Mouse (Mus musculus) kidney, adult 8-10 months (tissue): Measurements from ENCODE around the gene Psma5.

Experiments
- DNase-seq, 2 experiments: peaks; one replicate each; pipeline ENCODE4 v3.0.0; 2022

The Psma5 gene

DNA sequence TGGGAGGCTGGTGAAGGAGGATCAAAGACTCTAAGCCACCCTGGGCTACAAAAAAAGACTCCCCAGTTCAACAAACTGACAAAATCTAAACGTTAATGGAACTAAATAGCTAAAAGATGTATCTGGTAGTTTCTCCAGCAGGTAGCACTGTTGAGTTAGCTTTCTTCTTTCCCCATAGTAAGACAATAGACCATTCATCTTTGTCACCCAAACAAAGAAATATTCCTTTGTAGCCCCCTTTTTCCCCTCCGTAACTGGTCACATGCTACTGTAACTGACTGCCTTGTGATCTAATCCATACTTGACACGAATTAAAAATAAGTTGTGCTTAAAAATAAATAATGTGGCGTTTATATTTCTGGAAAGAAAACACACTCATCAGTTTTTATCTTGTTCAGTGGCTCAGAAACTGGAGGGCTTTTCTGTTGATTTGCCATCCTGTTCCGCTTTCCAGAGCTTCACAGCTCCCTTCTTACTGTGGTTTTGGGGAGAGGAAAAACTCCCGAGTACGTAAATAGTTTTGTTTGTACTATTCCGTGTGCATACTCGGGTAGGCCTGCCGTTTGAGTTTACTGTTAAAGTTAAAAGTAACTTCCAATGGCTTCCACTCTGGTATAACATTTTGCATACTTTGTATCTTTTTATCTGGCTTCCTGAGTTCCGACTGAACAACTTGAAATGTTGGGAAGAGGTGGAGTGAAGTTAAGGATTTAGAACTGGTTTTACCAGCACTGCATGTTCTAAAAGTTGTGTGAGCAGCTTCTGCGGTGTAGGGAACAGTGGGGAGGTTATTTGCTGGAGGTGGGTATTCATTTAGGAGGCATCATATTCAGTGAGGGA lies 25.9 kb downstream of the Psma5 start:
- peak in 1 of 2 experiments; percentile 35 for DNase-seq

DNA sequence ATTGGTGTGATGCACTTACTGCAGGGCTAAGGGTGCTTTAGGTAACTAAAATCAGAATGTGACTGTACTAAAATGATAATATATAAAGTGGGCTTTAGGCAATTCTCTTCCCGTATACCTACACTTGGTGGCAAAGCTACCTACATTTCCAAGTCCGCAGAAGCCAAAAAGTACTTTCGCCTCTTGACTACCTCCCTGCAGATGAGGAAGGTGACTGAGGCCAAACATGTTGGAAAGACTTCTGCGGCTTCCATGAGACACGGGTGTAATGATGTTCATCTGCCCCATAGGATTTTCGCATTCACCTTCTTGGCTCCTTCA lies 26.5 kb downstream of the Psma5 start:
- DNase-seq, result no peak

DNA sequence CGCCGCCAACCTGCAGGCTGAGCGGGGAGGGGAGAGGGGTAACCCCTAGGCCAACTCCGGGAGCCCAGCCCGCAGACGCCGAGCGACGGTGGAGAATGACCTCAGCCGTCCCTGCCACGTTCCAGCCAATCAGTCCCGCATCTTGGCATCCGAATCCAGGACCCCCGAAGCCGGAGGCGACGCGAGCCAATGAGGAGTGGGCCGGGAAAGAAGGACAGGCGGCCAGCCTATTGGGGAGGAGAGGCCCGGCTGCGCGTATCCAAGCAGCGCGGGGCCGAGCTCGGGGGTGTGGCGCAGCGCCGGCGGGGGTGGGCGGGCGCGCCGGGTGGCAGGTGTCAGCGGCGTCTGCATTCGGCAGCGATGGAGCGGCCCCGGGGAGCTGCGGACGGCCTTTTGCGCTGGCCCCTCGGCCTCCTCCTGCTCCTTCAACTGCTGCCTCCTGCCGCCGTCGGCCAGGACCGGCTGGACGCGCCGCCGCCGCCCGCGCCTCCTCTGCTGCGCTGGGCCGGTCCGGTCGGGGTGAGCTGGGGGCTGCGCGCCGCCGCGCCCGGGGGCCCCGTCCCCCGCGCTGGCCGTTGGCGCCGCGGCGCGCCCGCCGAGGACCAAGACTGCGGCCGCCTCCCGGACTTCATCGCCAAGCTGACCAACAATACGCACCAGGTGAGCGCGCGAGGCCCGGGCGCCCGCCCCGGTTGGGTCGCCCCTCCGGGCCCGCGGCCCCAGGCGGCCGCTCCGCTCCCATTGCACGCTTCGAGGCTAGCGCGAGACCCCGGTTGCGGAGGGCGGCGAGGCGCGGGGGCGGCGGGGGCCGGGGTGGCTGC lies 27.3 kb downstream of the Psma5 start, which contains the start of gene Sort1:
Sort1 (plus strand) TSS at position 302 of the 821 bp plus-strand sequence.
- DNase-seq, result peak; percentile 70 to 74

DNA sequence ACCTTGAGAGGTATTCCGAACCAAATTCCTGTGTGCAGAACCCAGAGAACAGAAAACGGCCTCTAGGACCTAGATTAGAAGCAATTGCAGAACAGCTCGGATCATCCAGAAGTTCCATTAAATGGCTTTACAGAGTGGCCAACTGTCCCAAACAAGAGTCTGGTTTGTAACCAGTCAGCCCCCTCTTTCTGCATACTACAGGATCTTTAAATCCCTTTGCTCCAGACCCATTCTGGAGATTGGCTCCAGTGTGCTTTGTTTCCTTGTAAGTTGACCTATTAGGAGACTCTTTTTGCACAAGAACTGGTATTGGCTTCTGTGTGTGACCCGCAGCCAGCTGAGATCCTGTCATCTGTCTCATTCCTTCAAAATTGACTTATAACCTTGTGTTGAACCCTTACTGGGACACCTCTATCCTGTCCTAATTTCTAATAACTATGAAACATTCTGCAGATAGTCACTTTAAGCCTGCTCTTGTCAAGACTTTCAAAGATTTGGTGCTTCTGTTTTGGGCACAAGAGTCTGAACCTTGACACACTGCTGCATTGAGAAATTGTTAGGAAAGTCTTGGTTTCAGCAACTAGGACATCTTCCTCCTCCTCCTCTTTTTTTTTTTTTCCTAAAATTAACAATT lies 28.5 kb downstream of the Psma5 start:
- DNase-seq, result no peak

DNA sequence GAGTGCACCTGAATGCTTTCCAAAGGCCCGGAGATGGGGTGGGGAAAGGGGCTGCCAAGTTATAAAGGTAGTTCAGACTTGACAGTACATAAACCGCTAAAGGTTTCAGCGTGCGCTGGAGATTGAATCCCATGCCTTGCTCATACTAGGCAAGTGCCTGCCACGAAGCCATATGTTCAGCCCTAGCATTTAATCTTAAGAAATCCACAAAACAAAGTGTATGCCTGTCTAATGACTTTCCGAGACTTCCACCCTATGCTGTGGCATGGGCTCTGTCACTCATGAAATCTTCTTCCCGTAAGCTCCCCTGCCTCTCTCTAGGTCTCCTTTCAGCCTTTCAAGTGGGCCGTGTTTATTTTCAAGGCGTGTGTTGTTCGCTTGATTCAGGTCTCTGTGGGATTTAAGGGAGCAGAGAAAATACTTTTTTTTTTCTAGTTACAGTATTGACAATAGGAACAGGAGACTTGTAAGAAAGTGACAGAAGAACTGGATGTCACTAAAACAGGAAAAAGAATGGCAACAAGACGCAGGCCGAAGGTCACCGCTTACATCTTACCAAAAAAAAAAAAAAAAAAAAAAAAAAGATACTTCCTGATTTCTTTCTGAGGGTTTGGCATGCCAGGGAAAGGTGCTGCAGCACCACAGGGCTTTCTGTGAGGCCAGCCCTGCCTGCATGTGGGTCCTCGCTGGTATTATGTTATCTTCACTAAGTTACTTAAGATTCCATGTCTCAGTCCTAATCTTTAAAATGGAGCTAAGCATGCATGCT lies 30.1 kb downstream of the Psma5 start:
- no peak for DNase-seq

DNA sequence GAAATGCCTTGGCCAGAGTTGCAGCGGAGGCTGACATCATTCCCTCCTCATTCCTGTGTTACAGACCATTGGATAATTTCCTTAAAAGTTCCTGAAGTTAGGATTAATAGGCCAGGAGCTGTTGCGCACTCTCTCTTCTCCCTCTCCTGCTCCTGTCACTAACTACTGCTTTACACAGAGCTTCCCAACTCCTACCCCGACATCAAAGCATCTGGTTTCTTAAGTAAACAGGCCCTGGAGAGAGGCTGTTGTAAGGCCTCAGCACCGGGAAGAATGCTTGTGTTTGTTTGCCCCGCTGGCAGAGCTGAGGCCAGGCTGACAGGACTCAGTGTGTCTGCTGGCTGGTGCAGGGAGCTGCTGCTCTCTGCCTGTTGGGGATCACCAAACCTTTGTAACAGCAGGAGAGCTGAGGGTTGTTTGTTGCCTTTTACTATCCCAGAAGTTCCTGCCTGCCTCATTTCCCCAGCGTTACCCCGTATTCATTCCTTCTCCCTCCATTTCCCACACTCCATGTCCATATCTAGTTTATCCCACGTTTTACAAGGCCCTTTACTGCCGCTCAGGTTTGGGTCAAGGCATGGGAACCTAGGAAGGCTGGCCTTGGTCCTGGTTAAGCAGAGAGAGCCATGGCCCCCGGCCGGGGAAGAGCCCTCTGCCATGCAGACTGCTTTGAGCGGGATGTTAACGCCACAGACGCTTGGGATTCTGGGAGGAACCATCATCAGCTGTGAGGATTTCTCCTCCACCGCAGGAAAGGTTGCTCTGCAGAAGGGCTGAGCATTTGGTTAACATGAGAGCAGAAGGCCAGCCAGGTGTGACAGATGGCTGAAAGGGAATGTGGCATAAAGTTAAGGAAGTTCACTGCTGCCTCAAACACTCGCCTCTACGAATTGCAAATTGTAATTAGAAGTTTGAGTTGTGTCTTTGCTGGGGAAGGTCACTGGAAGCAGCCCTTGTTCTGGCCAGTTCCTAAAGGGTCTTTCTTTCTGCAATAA lies 31.4 kb downstream of the Psma5 start:
- peak in 1 of 2 experiments; percentile 44 for DNase-seq

DNA sequence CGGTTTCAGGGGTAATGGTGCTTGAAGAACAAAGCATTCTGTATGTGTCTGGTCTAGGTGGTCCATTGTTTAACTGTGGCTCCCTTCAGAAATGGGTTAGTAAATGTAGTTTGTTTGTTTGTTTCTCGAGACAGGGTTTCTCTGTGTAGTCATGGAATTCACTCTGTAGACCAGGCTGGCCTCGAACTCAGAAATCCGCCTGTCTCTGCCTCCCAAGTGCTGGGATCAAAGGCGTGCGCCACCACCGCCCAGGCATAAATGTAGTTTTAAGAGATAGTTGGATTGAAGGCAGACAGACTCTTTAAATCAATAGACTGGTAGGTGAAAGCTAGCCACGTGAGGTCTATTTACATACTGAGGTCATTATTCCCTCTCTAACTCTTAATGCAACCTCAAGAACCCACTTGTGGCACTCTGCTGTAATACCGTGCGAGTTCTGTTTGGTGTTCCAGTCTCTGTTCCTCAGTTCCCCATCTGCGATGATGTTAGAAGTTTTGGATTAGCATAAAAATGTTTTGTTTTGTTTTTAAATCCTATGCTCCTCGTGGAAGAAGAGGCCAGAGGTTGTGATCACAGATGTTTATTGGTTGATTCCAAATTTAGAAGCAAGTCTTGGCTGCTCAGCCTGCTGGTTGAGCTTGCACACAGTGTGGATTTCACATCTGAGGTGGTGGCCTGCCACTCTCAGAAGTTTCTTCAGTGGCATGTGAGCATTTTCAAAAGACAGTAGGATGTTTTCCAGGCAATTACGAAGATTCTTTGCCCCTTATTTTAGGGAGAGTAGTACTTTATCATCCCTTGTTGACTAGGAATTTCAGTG lies 32.8 kb downstream of the Psma5 start:
- DNase-seq, result no peak

DNA sequence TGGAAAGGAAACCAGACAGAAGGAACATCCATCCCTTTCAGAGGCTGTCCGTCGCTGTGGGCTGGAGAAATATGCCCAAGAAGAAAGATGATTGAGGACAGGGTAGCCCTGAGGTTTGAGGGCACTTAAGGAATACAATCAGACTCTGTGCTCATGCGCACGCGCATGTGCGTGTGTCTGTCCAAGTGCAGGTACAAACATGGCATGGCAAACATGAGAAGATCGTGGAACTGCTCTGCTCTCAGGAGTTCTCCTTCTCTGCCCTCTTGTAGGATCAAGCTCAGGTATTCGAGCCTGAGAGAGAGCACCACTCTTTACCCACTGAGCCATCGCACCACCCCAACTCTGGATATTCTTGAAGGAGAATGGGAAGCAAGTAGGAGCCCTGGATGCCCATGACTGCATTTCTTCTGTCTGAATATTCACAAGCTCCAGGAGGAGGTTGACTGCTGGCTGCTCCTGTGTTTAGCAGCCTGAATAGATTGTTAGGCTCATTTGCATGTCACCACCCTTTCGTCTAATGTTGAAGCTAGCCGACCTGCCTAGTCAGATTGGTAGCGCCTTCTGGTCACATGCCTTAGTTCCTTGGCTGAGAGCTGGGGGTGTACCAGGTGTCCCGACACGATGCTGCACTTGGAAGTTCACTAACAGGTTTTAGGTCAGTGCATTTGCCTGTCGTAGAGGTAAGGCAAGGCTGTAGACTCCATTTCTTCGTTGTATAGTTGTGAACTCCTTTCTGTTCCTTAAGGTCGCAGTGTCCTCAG lies 34.5 kb downstream of the Psma5 start:
- peak in 1 of 2 experiments; percentile 72 for DNase-seq

DNA sequence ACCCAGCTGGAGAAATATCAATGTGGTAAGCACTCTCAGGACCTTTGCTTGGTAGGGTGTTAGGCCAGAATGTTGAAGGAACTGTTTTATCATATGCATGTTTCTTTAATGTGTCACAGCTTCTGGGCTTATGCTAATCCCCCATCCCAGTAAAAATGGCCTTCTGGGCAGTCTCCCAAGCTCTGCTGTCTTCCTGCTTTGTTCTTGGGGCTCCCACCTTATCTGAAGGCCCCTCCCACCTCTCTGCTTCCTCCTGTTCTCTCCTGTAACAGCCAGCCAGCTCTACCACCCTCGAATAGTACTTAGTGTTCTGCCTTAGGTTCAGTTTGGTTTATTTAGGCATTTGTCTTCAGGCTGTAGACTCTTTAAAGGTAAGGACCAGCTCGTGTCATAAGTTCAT lies 37.7 kb downstream of the Psma5 start:
- no peak for DNase-seq

DNA sequence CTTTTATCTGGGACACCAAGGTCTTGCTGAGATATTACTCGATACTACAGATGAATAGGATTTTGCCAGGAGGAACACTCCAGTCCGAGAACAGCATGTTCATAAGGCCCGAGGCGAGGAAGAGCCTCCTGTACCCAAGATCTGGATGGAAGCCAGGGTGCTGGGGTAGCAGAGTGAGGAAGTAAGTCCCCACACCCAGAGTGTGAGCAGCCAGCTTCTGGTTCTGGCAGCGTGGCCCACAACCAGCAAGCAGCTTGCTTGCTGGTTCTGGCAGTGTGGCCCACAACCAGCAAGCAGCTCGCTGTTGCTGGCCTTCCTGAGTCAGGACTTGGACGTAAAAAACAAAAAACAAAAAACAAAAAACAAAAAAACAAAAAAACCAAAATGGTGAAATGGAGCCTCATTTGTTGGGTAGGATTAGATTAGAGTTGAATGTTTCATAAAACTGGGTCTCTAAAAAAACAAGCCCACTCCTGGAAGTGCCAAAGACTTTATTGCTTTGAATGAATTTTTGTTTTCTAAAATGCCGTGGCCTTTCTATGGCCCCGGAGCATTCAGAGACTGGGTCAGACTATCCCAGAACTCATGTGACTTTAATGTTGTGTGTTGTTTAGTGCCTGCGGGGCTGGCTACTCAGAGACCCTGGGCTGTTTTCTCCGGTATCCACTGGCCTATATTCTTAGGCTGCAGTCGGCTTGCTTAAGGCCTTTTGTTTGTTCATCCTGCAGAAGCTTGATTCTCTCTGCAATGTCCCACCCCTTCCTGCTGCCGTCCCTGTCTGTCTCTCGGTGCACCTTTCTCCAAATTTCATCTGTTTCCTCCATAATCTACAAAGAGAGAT lies 38.9 kb downstream of the Psma5 start:
- no peak for DNase-seq

DNA sequence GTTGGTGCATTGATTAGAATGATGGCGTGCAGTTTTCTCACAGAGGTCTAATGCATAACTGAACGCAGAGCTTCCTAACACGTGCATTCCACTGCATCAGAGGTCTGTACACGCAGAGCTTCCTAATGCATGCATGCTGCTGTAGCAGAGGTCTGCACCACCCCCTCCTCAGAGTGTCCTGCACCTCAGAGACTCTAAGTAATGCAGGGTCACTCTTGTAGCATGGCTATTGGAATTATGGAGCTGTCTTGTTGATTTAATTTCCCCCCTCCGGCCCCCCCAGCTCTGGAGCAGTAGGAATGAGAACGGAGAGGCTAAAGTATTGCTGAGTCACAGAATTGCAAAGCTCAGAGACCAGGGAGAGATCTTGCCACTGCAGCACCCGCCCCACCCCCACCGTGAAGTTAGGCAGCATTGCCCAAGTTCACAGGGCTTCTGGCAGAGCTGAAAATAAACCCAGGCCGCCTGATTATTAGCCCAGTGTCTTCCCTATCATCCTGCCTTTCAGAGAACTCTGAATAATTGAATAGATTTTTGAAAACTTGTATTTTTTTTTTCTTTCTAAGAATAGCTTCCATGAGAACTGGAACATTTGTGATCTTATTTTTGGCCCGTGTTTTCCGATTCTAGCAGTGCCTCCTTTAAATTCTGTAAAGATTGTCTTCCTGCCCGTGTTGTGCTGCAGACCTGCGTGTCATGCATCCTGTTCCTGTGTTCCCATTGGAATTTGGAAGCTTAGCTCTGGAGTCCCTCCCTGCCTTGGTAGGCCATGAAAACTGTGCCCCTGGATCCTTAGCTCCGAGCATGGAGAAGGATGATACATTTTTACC lies 39.7 kb downstream of the Psma5 start:
- peak; percentile 50 to 54 for DNase-seq

DNA sequence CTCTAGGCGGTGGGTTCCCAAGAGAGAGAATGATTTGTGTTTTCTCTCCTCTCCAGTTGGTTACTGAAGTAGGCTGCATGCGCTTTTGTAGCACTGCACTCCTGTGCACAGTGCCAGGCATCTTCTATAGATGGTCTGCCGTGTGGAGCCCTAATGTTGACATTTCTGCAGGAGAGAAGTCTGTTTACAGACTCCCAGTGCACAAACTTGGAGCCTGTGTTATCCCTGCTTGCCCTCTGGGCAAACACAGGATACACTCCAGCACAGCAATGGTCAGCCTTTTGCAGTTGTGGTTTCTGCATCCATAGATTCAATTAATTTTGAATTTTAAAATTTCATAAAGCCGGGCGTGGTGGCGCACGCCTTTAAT lies 40.3 kb downstream of the Psma5 start:
- DNase-seq, result no peak

DNA sequence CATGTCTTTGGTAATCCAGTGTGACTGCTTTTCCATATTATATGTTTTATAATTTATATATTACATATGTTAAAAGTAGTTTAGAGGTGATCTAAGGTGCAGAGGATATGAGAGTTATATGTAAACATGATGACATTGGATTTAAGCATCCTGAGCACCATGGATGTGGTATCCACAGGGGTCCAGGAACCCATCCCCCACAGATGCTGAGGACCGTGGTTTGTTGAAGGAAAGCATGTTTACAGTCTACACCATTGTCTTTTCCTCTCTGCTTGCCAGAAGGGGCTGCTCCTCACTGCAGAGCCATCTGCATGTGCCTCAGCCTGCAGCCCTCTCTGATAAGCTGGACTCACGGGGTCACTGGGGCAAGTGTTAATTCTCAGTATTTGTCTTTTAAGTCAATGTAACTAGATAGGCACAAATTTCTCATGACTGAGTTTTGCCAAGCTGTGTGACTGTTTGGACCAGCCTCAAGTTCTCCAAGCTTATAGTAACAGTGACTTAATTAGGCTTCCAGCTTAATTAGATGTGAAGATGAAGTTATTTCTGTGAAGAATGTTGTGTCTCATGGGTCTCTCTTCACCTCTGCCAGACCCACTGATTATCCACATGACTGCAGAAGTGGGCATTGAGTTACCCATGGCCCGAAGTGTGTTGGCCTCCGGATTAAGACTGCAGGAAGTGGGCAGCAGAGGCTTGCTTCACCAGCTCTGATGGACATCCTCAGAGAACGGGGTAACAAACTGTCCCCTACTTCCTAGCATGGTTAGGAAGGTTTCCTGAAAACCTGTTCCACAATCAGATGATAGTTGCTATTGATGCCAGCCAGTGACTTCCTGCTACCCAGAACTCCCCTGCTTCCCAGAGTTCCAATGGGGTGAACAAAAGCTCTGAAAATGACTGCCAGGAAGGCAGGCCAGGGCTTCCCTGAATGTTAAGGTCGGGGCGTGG lies 41.2 kb downstream of the Psma5 start:
- DNase-seq, result no peak

DNA sequence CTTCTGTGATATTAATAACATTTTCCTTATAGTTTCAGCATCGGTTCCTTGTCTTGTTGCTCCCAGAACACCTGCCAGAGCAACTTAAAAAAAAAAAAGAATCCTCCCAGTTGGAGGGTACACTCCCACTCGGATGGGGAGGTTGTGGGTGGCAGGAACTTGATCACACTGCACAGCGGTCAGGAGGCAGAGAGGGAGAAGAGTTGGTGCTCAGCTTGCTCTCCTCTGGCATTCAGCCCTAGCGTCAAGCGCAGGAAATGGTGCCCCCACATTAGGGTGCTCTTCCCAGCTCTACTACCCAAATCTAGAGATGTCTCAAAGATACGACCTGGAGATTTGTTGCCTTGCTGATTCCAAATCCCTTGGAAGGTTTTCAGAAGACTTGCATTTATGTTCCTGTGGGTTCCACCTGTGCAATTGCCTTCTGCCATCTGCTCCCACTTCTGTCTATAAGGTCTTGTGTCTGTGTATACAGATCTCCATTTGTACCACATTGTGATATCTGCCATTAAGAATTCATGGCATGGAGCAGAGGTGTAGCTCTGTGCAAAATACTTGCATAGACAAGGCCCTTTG lies 43.8 kb downstream of the Psma5 start:
- no peak for DNase-seq

DNA sequence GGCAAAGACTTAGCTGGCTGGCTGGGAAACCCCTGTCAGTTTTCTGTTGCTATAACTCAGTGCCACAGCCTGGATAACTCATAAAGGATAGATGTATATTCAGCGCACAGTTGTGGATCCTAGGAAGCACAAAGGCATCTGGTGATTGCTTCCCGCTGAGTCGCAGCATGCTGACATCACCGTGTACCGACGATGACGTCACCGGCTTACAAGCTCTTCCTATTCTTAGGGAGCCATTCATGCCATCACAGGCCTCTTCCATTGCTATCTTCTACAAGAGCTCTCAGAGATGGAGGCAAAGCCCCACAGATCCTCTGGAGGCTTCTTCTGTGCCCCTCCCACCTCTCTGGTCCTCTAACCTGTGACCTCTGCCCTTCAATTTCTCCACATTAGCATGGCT lies 47.0 kb downstream of the Psma5 start:
- no peak for DNase-seq

DNA sequence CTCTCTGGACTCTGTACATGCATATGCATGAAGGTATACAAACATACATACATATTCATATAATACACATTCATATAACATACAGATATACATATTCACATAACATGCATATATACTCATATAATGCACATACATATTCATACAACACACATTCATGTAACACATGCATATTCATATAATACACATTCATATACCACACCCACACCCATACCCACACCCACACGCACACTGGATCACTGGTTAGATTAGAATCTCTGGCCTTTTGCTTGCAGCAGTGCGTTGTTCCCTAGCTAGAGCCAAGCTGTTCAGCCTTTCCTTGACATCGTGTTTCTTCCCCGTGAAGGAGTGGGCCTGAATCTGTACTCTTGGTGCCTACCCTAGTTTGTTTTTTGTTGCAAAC lies 48.0 kb downstream of the Psma5 start:
- no peak for DNase-seq
